Mouse (Mus musculus): ENCODE results near the gene Galnt6. TPM values are rescaled to one million over a fixed set of nuclear protein-coding genes. Genes with fewer than 3 reads are reported as not detected.

Gene Galnt6
- polyA plus RNA-seq, 1 experiment from 2014 or later: 0.08 TPM

- no peaks in the 10 kb centered on the region for H3K36me3 ChIP-seq (ENCODE audit: control insufficient read depth, insufficient read depth, low read length)
- no peak overlapping the region for H3K27ac ChIP-seq (replicated peaks in 1 of 2; ENCODE audit: control insufficient read depth in 1 of 2, insufficient read depth in 1 of 2, low read depth in 2 of 2, low read length in 2 of 2)
- no peak overlapping the region for H3K9ac ChIP-seq (ENCODE audit: low read length)
- 40% methylated on average over 10 of the region's 10 CpGs for WGBS
- H3K27me3 ChIP-seq (ENCODE audit: control insufficient read depth, insufficient read depth, low read length): no peaks in the 10 kb centered on the region
- no peak for ATAC-seq (ENCODE audit: insufficient number of reproducible peaks, insufficient read depth, low FRiP score, low read depth)
- H3K4me2 ChIP-seq (ENCODE audit: low read length): 0 out of 2 replicates have a peak overlapping the region, but pooled peaks have one; percentile 1
- H3K4me3 ChIP-seq (ENCODE audit: control insufficient read depth in 1 of 2, insufficient read depth in 1 of 2, low read depth in 1 of 2, low read length in 2 of 2): no peak overlapping the region
- no peaks in the 10 kb centered on the region for H3K9me3 ChIP-seq (ENCODE audit: control insufficient read depth, low read length)
- H3K4me1 ChIP-seq (ENCODE audit: control insufficient read depth in 2 of 2, insufficient read depth in 2 of 2, low read length in 2 of 2): peaks cover 8% of the 10 kb centered on the region in 2 experiments; a peak in 2 of 4 replicates
Measured at GRCm38 (mm10) chr15:100684450-100684849, 44.7 kb downstream of the Galnt6 start.

- Histone ChIP-seq H3K27me3 (ENCODE audit: control insufficient read depth, insufficient read depth, low read length) (no peaks in the 10 kb centered on the region), H3K4me2 (ENCODE audit: low read length) (no peak overlapping the region), H3K36me3 (ENCODE audit: control insufficient read depth, insufficient read depth, low read length) (no peaks in the 10 kb centered on the region), H3K9me3 (ENCODE audit: control insufficient read depth, low read length) (no peaks in the 10 kb centered on the region), H3K4me1 (ENCODE audit: control insufficient read depth in 2 of 2, insufficient read depth in 2 of 2, low read length in 2 of 2) (peaks cover 8% of the 10 kb centered on the region in 2 experiments; a peak in 2 of 4 replicates), H3K27ac (replicated peaks in 1 of 2; ENCODE audit: control insufficient read depth in 1 of 2, insufficient read depth in 1 of 2, low read depth in 2 of 2, low read length in 2 of 2) (no peak overlapping the region), H3K4me3 (ENCODE audit: control insufficient read depth in 1 of 2, insufficient read depth in 1 of 2, low read depth in 1 of 2, low read length in 2 of 2) (no peak overlapping the region), H3K9ac (ENCODE audit: low read length) (no peak overlapping the region)
- WGBS: 50% methylated on average over 2 of the region's 2 CpGs
- no peak for ATAC-seq (ENCODE audit: insufficient number of reproducible peaks, insufficient read depth, low FRiP score, low read depth)
Measured at GRCm38 (mm10) chr15:100683041-100683440, 46.1 kb downstream of the Galnt6 start.

- no peak overlapping the region for H3K9ac ChIP-seq (ENCODE audit: low read length)
- no peak overlapping the region for H3K4me3 ChIP-seq (ENCODE audit: control insufficient read depth in 1 of 2, insufficient read depth in 1 of 2, low read depth in 1 of 2, low read length in 2 of 2)
- no peak for ATAC-seq (ENCODE audit: insufficient number of reproducible peaks, insufficient read depth, low FRiP score, low read depth)
- H3K4me2 ChIP-seq (ENCODE audit: low read length): no peak overlapping the region
- no peaks in the 10 kb centered on the region for H3K27me3 ChIP-seq (ENCODE audit: control insufficient read depth, insufficient read depth, low read length)
- no peak overlapping the region for H3K27ac ChIP-seq (replicated peaks in 1 of 2; ENCODE audit: control insufficient read depth in 1 of 2, insufficient read depth in 1 of 2, low read depth in 2 of 2, low read length in 2 of 2)
- peaks cover under 1 to 3% of the 10 kb centered on the region in 2 experiments; a peak in 2 of 4 replicates for H3K4me1 ChIP-seq (ENCODE audit: control insufficient read depth in 2 of 2, insufficient read depth in 2 of 2, low read length in 2 of 2)
- WGBS: 59% methylated on average over 7 of the region's 7 CpGs
- H3K36me3 ChIP-seq (ENCODE audit: control insufficient read depth, insufficient read depth, low read length): no peaks in the 10 kb centered on the region
- no peaks in the 10 kb centered on the region for H3K9me3 ChIP-seq (ENCODE audit: control insufficient read depth, low read length)
Measured at GRCm38 (mm10) chr15:100681770-100682169, 47.4 kb downstream of the Galnt6 start.

GRCm38 (mm10) chr15:100680381-100680780, 48.8 kb downstream of the Galnt6 start:
- Histone ChIP-seq H3K36me3 (ENCODE audit: control insufficient read depth, insufficient read depth, low read length) (no peaks in the 10 kb centered on the region), H3K4me3 (ENCODE audit: control insufficient read depth in 1 of 2, insufficient read depth in 1 of 2, low read depth in 1 of 2, low read length in 2 of 2) (no peak overlapping the region), H3K9me3 (ENCODE audit: control insufficient read depth, low read length) (no peaks in the 10 kb centered on the region), H3K4me2 (ENCODE audit: low read length) (no peak overlapping the region), H3K9ac (ENCODE audit: low read length) (no peak overlapping the region), H3K27me3 (ENCODE audit: control insufficient read depth, insufficient read depth, low read length) (no peaks in the 10 kb centered on the region), H3K27ac (replicated peaks in 1 of 2; ENCODE audit: control insufficient read depth in 1 of 2, insufficient read depth in 1 of 2, low read depth in 2 of 2, low read length in 2 of 2) (no peak overlapping the region), H3K4me1 (ENCODE audit: control insufficient read depth in 2 of 2, insufficient read depth in 2 of 2, low read length in 2 of 2) (peaks cover 0 to 3% of the 10 kb centered on the region in 2 experiments; a peak in 2 of 4 replicates)
- no peak for ATAC-seq (ENCODE audit: insufficient number of reproducible peaks, insufficient read depth, low FRiP score, low read depth)
- 45% methylated on average over 3 of the region's 3 CpGs for WGBS

GRCm38 (mm10) chr15:100679005-100679404, 50.2 kb downstream of the Galnt6 start:
- H3K4me2 ChIP-seq (ENCODE audit: low read length): no peak overlapping the region
- ATAC-seq (ENCODE audit: insufficient number of reproducible peaks, insufficient read depth, low FRiP score, low read depth): no peak
- peaks cover 5 to 9% of the 10 kb centered on the region in 2 experiments for H3K4me1 ChIP-seq (ENCODE audit: control insufficient read depth in 2 of 2, insufficient read depth in 2 of 2, low read length in 2 of 2)
- H3K9me3 ChIP-seq (ENCODE audit: control insufficient read depth, low read length): no peaks in the 10 kb centered on the region
- H3K4me3 ChIP-seq (ENCODE audit: control insufficient read depth in 1 of 2, insufficient read depth in 1 of 2, low read depth in 1 of 2, low read length in 2 of 2): no peak overlapping the region
- H3K27me3 ChIP-seq (ENCODE audit: control insufficient read depth, insufficient read depth, low read length): no peaks in the 10 kb centered on the region
- no peak overlapping the region for H3K9ac ChIP-seq (ENCODE audit: low read length)
- 91% methylated on average over 14 of the region's 14 CpGs for WGBS
- H3K36me3 ChIP-seq (ENCODE audit: control insufficient read depth, insufficient read depth, low read length): no peaks in the 10 kb centered on the region
- H3K27ac ChIP-seq (replicated peaks in 1 of 2; ENCODE audit: control insufficient read depth in 1 of 2, insufficient read depth in 1 of 2, low read depth in 2 of 2, low read length in 2 of 2): no peak overlapping the region

GRCm38 (mm10) chr15:100678581-100678980, 50.6 kb downstream of the Galnt6 start:
- H3K4me3 ChIP-seq (ENCODE audit: control insufficient read depth in 1 of 2, insufficient read depth in 1 of 2, low read depth in 1 of 2, low read length in 2 of 2): no peak overlapping the region
- H3K36me3 ChIP-seq (ENCODE audit: control insufficient read depth, insufficient read depth, low read length): no peaks in the 10 kb centered on the region
- H3K9me3 ChIP-seq (ENCODE audit: control insufficient read depth, low read length): no peaks in the 10 kb centered on the region
- no peak overlapping the region for H3K9ac ChIP-seq (ENCODE audit: low read length)
- no peak for ATAC-seq (ENCODE audit: insufficient number of reproducible peaks, insufficient read depth, low FRiP score, low read depth)
- 79% methylated on average over 12 of the region's 12 CpGs for WGBS
- no peak overlapping the region for H3K27ac ChIP-seq (replicated peaks in 1 of 2; ENCODE audit: control insufficient read depth in 1 of 2, insufficient read depth in 1 of 2, low read depth in 2 of 2, low read length in 2 of 2)
- peaks cover 6 to 13% of the 10 kb centered on the region in 2 experiments for H3K4me1 ChIP-seq (ENCODE audit: control insufficient read depth in 2 of 2, insufficient read depth in 2 of 2, low read length in 2 of 2)
- H3K27me3 ChIP-seq (ENCODE audit: control insufficient read depth, insufficient read depth, low read length): no peaks in the 10 kb centered on the region
- no peak overlapping the region for H3K4me2 ChIP-seq (ENCODE audit: low read length)

- Histone ChIP-seq H3K36me3 (ENCODE audit: control insufficient read depth, insufficient read depth, low read length) (no peaks in the 10 kb centered on the region), H3K27ac (replicated peaks in 1 of 2; ENCODE audit: control insufficient read depth in 1 of 2, insufficient read depth in 1 of 2, low read depth in 2 of 2, low read length in 2 of 2) (no peak overlapping the region), H3K9ac (ENCODE audit: low read length) (no peak overlapping the region), H3K4me2 (ENCODE audit: low read length) (no peak overlapping the region), H3K4me1 (ENCODE audit: control insufficient read depth in 2 of 2, insufficient read depth in 2 of 2, low read length in 2 of 2) (peaks cover 9 to 17% of the 10 kb centered on the region in 2 experiments), H3K9me3 (ENCODE audit: control insufficient read depth, low read length) (no peaks in the 10 kb centered on the region), H3K27me3 (ENCODE audit: control insufficient read depth, insufficient read depth, low read length) (no peaks in the 10 kb centered on the region), H3K4me3 (ENCODE audit: control insufficient read depth in 1 of 2, insufficient read depth in 1 of 2, low read depth in 1 of 2, low read length in 2 of 2) (no peak overlapping the region)
- ATAC-seq (ENCODE audit: insufficient number of reproducible peaks, insufficient read depth, low FRiP score, low read depth): no peak
- WGBS: 84% methylated on average over 8 of the region's 8 CpGs
Measured at GRCm38 (mm10) chr15:100677675-100678074, 51.5 kb downstream of the Galnt6 start.

GRCm38 (mm10) chr15:100676521-100676920, 52.7 kb downstream of the Galnt6 start:
- H3K27me3 ChIP-seq (ENCODE audit: control insufficient read depth, insufficient read depth, low read length): no peaks in the 10 kb centered on the region
- 89% methylated on average over 1 of the region's 1 CpGs for WGBS
- no peak overlapping the region for H3K27ac ChIP-seq (replicated peaks in 1 of 2; ENCODE audit: control insufficient read depth in 1 of 2, insufficient read depth in 1 of 2, low read depth in 2 of 2, low read length in 2 of 2)
- no peak overlapping the region for H3K4me3 ChIP-seq (ENCODE audit: control insufficient read depth in 1 of 2, insufficient read depth in 1 of 2, low read depth in 1 of 2, low read length in 2 of 2)
- no peaks in the 10 kb centered on the region for H3K9me3 ChIP-seq (ENCODE audit: control insufficient read depth, low read length)
- peaks cover 9 to 17% of the 10 kb centered on the region in 2 experiments for H3K4me1 ChIP-seq (ENCODE audit: control insufficient read depth in 2 of 2, insufficient read depth in 2 of 2, low read length in 2 of 2)
- H3K36me3 ChIP-seq (ENCODE audit: control insufficient read depth, insufficient read depth, low read length): no peaks in the 10 kb centered on the region
- H3K9ac ChIP-seq (ENCODE audit: low read length): no peak overlapping the region
- ATAC-seq (ENCODE audit: insufficient number of reproducible peaks, insufficient read depth, low FRiP score, low read depth): no peak
- no peak overlapping the region for H3K4me2 ChIP-seq (ENCODE audit: low read length)
